Mouse (Mus musculus): Measurements from ENCODE around the gene Gm37240. TPM values are rescaled to one million over a fixed set of nuclear protein-coding genes. Genes with fewer than 3 reads are reported as not detected.

Gene Gm37240
- total RNA-seq, 1 experiment: 1.2 TPM

DNA sequence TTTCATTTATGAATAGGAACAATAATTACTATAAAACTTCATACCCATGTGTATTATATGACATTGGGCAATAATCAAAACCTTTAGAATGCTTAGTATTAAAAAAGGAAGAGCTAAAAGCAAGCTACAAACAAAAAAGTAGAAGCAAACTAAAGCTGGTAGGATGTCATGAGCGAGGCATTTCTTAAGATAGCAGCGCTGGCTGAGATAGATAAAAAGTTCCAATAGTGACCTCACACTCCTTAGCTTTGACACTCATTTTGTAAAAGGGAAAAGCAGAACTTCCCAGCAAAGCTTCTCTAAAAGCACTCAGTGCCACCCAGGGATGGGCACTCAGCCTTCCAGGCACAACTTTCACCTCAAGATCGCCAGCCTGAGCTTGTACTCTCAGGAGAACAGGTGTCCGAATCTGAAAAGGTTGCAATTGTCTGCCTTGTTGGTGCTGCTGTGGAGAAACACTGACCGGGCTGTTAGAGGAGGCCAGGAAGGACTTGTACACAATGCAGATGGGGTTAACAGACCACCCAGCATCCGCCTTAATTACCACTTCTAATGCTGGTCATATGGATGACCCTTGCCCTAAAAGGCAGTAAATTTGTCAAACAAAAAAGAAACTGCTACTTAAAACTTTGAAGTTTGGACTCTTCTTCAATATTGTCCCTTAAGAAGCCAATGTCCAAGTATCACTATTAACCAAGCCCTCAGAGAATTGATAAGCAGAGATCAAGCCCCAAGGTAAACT, 1374.4 kb downstream of the Gm37240 start:
- DNase-seq (ENCODE audit: low read depth, low spot score): no peak
- Histone ChIP-seq H3K9me3 (ENCODE audit: control insufficient read depth, insufficient read depth, low read depth, low read length) (no peaks in the 10 kb centered on the region), H3K4me3 (ENCODE audit: insufficient read depth in 1 of 2, low read depth in 1 of 2, low read length in 2 of 2, poor library complexity in 1 of 2, severe bottlenecking in 1 of 2) (no peak overlapping the region), H3K27ac (ENCODE audit: insufficient read depth, low read depth, low read length, poor library complexity, severe bottlenecking) (no peak overlapping the region), H3K36me3 (ENCODE audit: control insufficient read depth, insufficient read depth, low read length, poor library complexity, severe bottlenecking) (no peaks in the 10 kb centered on the region), H3K9ac (ENCODE audit: insufficient read depth, low read depth, low read length, poor library complexity, severe bottlenecking) (no peak overlapping the region), H3K4me1 (ENCODE audit: control insufficient read depth in 2 of 2, insufficient read depth in 2 of 2, low read length in 2 of 2, poor library complexity in 1 of 2) (no peaks in the 10 kb centered on the region)
- in situ Hi-C loops (cut with MboI; ENCODE audit: low sequenced_read_pairs in 2 of 2, unreplicated experiment in 2 of 2): no loop called here
- no peak for TF ChIP-seq ZC3H11A (IDR thresholded peaks at IDR 0.05; ENCODE audit: borderline replicate concordance, low read depth, low read length)
- TF ChIP-seq ZNF384 (IDR thresholded peaks at IDR 0.05; ENCODE audit: low read depth, low read length): no peak
- no peak for TF ChIP-seq CHD2 (IDR thresholded peaks at IDR 0.05; ENCODE audit: low read depth, low read length)
- no peak for TF ChIP-seq HCFC1 (IDR thresholded peaks at IDR 0.05; ENCODE audit: borderline replicate concordance, insufficient read depth, low read length)
- no peak for TF ChIP-seq MAFK (IDR thresholded peaks at IDR 0.05; ENCODE audit: insufficient read depth, low read depth, low read length)

DNA sequence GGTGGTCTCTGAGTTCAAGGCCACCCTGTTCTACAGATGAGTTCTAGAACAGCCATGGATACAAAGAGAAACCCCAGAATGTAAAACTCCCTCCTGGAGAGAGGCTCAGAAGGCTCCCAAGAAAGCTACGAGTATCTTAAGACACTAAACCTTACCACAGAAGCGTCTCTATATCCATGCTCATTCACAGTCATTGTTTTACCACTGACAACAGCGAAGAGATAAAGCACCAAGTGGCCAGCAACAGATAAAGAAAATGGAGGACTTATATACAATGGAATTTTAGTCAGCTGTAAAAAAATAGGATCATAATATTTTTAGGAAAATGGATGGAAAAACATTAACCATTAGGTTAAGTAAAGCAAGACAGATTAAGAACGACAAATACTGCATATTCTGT, 1382.1 kb downstream of the Gm37240 start:
- TF ChIP-seq HCFC1 (IDR thresholded peaks at IDR 0.05; ENCODE audit: borderline replicate concordance, insufficient read depth, low read length) (no peak), ZC3H11A (IDR thresholded peaks at IDR 0.05; ENCODE audit: borderline replicate concordance, low read depth, low read length) (no peak), MAFK (IDR thresholded peaks at IDR 0.05; ENCODE audit: insufficient read depth, low read depth, low read length) (no peak), ZNF384 (IDR thresholded peaks at IDR 0.05; ENCODE audit: low read depth, low read length) (no peak), CHD2 (IDR thresholded peaks at IDR 0.05; ENCODE audit: low read depth, low read length) (no peak)
- in situ Hi-C loops (cut with MboI; ENCODE audit: low sequenced_read_pairs in 2 of 2, unreplicated experiment in 2 of 2): no loop called here
- Histone ChIP-seq H3K9ac (ENCODE audit: insufficient read depth, low read depth, low read length, poor library complexity, severe bottlenecking) (no peak overlapping the region), H3K27ac (ENCODE audit: insufficient read depth, low read depth, low read length, poor library complexity, severe bottlenecking) (no peak overlapping the region), H3K4me3 (ENCODE audit: insufficient read depth in 1 of 2, low read depth in 1 of 2, low read length in 2 of 2, poor library complexity in 1 of 2, severe bottlenecking in 1 of 2) (no peak overlapping the region), H3K9me3 (ENCODE audit: control insufficient read depth, insufficient read depth, low read depth, low read length) (no peaks in the 10 kb centered on the region), H3K36me3 (ENCODE audit: control insufficient read depth, insufficient read depth, low read length, poor library complexity, severe bottlenecking) (0 out of 2 replicates have a peak, but pooled peaks cover 1% of the 10 kb centered on the region), H3K4me1 (ENCODE audit: control insufficient read depth in 2 of 2, insufficient read depth in 2 of 2, low read length in 2 of 2, poor library complexity in 1 of 2) (peaks cover 0 to 3% of the 10 kb centered on the region in 2 experiments; a peak in 1 of 4 replicates)
- no peak for DNase-seq (ENCODE audit: low read depth, low spot score)

DNA sequence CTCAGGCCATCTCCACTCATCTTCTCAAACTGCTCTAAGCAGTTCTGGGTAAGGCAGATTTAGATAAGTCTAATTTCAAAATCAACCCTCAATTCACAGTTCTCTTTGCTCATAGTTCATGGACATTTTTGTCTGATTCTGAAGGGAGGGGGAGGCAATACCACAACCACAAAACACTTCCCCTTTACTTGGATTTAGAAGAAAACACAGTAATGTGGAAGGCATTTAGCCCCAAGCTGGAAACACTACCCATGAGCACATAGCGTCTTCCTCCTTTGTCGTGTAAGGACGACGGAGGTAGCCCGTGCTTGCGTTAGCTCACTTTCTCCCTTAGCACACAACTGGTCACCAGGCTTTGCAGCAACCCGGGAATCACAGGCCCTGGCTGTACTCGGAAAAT, 1383.0 kb downstream of the Gm37240 start:
- Histone ChIP-seq H3K4me3 (ENCODE audit: insufficient read depth in 1 of 2, low read depth in 1 of 2, low read length in 2 of 2, poor library complexity in 1 of 2, severe bottlenecking in 1 of 2) (no peak overlapping the region), H3K9me3 (ENCODE audit: control insufficient read depth, insufficient read depth, low read depth, low read length) (no peaks in the 10 kb centered on the region), H3K36me3 (ENCODE audit: control insufficient read depth, insufficient read depth, low read length, poor library complexity, severe bottlenecking) (0 out of 2 replicates have a peak, but pooled peaks cover 1% of the 10 kb centered on the region), H3K27ac (ENCODE audit: insufficient read depth, low read depth, low read length, poor library complexity, severe bottlenecking) (no peak overlapping the region), H3K4me1 (ENCODE audit: control insufficient read depth in 2 of 2, insufficient read depth in 2 of 2, low read length in 2 of 2, poor library complexity in 1 of 2) (peaks cover 0 to 3% of the 10 kb centered on the region in 2 experiments; a peak in 1 of 4 replicates), H3K9ac (ENCODE audit: insufficient read depth, low read depth, low read length, poor library complexity, severe bottlenecking) (no peak overlapping the region)
- DNase-seq (ENCODE audit: low read depth, low spot score): no peak
- TF ChIP-seq CHD2 (IDR thresholded peaks at IDR 0.05; ENCODE audit: low read depth, low read length) (no peak), MAFK (IDR thresholded peaks at IDR 0.05; ENCODE audit: insufficient read depth, low read depth, low read length) (no peak), ZNF384 (IDR thresholded peaks at IDR 0.05; ENCODE audit: low read depth, low read length) (no peak), ZC3H11A (IDR thresholded peaks at IDR 0.05; ENCODE audit: borderline replicate concordance, low read depth, low read length) (no peak), HCFC1 (IDR thresholded peaks at IDR 0.05; ENCODE audit: borderline replicate concordance, insufficient read depth, low read length) (no peak)
- in situ Hi-C loops (cut with MboI; ENCODE audit: low sequenced_read_pairs in 2 of 2, unreplicated experiment in 2 of 2): no loop called here

DNA sequence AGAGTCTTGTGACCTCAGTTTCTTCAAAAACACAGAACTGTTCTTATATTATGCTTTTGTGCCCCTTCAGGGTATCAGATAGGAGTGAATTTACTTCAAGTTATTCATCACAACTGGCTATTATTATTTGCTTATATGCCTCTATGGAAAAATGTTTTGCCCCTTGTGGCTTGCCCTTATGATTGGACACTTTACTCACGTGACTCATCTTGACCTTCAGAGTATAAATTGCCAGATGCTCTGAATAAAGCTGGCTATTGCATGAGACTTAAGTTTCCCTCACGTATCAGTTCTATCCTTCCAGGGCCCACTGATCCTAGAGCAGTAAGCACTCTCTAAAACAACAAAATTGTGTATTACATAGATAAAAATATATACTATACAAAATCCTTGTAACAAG, 1385.2 kb downstream of the Gm37240 start:
- in situ Hi-C loops (cut with MboI; ENCODE audit: low sequenced_read_pairs in 2 of 2, unreplicated experiment in 2 of 2): no loop called here
- H3K4me1 ChIP-seq (ENCODE audit: control insufficient read depth in 2 of 2, insufficient read depth in 2 of 2, low read length in 2 of 2, poor library complexity in 1 of 2): peaks cover 0 to 2% of the 10 kb centered on the region in 2 experiments; a peak in 1 of 4 replicates
- H3K27ac ChIP-seq (ENCODE audit: insufficient read depth, low read depth, low read length, poor library complexity, severe bottlenecking): no peak overlapping the region
- no peak overlapping the region for H3K9ac ChIP-seq (ENCODE audit: insufficient read depth, low read depth, low read length, poor library complexity, severe bottlenecking)
- no peak for DNase-seq (ENCODE audit: low read depth, low spot score)
- no peak overlapping the region for H3K4me3 ChIP-seq (ENCODE audit: insufficient read depth in 1 of 2, low read depth in 1 of 2, low read length in 2 of 2, poor library complexity in 1 of 2, severe bottlenecking in 1 of 2)
- TF ChIP-seq ZC3H11A (IDR thresholded peaks at IDR 0.05; ENCODE audit: borderline replicate concordance, low read depth, low read length) (no peak), HCFC1 (IDR thresholded peaks at IDR 0.05; ENCODE audit: borderline replicate concordance, insufficient read depth, low read length) (no peak), MAFK (IDR thresholded peaks at IDR 0.05; ENCODE audit: insufficient read depth, low read depth, low read length) (no peak), CHD2 (IDR thresholded peaks at IDR 0.05; ENCODE audit: low read depth, low read length) (no peak), ZNF384 (IDR thresholded peaks at IDR 0.05; ENCODE audit: low read depth, low read length) (no peak)
- no peaks in the 10 kb centered on the region for H3K9me3 ChIP-seq (ENCODE audit: control insufficient read depth, insufficient read depth, low read depth, low read length)
- peaks cover 3% of the 10 kb centered on the region; the same call in 1 of the 2 replicates for H3K36me3 ChIP-seq (ENCODE audit: control insufficient read depth, insufficient read depth, low read length, poor library complexity, severe bottlenecking)

Measured in ES-E14 (cell line).